Mouse (Mus musculus): Measurements from ENCODE around the gene Tcf3.

DNA sequence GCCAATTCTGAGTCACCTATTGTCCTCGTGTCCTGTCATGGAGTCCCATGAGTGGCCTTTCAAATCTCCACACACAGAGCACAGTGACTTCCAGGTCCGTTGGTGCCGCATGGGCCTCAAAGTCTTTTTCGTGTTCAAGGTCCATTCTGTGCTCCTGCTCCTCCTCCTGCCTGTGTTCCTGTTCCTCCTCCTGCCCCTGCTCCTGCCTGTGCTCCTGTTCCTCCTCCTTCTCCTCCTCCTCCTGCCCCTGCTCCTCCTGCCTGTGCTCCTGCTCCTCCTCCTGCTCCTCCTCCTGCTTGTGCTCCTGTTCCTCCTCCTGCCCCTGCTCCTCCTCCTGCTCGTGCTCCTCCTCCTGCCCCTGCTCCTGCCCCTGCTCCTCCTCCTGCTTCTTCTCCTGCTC, 65.5 kb downstream of the Tcf3 start:
- TF ChIP-seq TAL1 (IDR thresholded peaks at IDR 0.05; ENCODE audit: low read length) (no peak), GATA1 (IDR thresholded peaks at IDR 0.05; ENCODE audit: low read length) (no peak)

Measured in erythroblast, embryonic 14.5 days (primary cell).